In genomic region chr9:41579107-41580014, GRCm38 (mm10) we compare ENCODE assay signal across 9 mouse cellular contexts.
DNase-seq lines count a peak whose midpoint lies in the region; ATAC-seq and TF ChIP-seq lines count a peak whose summit lies in the region.
"Had no signal": no experiment of that assay in that cellular context is flagged by ENCODE, and none has a peak within 500 bp of the region (broad histone marks: within the 10 kb centered on the region; RNA-seq: fewer than 3 reads in every experiment).

No protein-coding gene starts in this region.

- no peaks in the 10 kb centered on the region for H3K9me3 ChIP-seq in hindbrain, embryonic 10.5 days
- no peaks in the 10 kb centered on the region for H3K9me3 ChIP-seq in lung, embryonic 14.5 days (ENCODE audit: low read depth, low read length)
- H3K9me3 ChIP-seq: G1E had no signal

- H3K79me3 ChIP-seq in C2C12 (ENCODE audit: low read depth) = peaks cover 42% of the 10 kb centered on the region

- ATAC-seq in frontal cortex, adult (ENCODE audit: low TSS enrichment) = peak; percentile 56
- ATAC-seq in lung, embryonic 14.5 days (ENCODE audit: insufficient read depth) = peak; percentile 66

- peak overlapping the region; percentile 94 for H3K27ac ChIP-seq in hindbrain, embryonic 10.5 days
- peak overlapping the region; percentile 81 for H3K27ac ChIP-seq in lung, embryonic 14.5 days (ENCODE audit: low read depth)

- peaks cover 60% of the 10 kb centered on the region for H3K79me2 ChIP-seq in C2C12 (ENCODE audit: control insufficient read depth, insufficient read depth)

- no peaks in the 10 kb centered on the region for H3K27me3 ChIP-seq in C2C12 (ENCODE audit: control insufficient read depth, insufficient read depth, insufficient read length)
- H3K27me3 ChIP-seq in hindbrain, embryonic 10.5 days (ENCODE audit: insufficient read depth, poor library complexity, severe bottlenecking) = no peaks in the 10 kb centered on the region; the same call in 1 of the 2 replicates
- 0 out of 2 replicates have a peak, but pooled peaks cover 4% of the 10 kb centered on the region for H3K27me3 ChIP-seq in lung, embryonic 14.5 days (ENCODE audit: insufficient read depth, low read length)

- peak overlapping the region; percentile 68 for H3K4me3 ChIP-seq in C2C12 (ENCODE audit: insufficient read depth, poor library complexity, severe bottlenecking)
- peak overlapping the region; percentile 73 for H3K4me3 ChIP-seq in hindbrain, embryonic 10.5 days
- peak overlapping the region; percentile 55 for H3K4me3 ChIP-seq in lung, embryonic 14.5 days (ENCODE audit: low read depth, low read length)

- H3ac ChIP-seq in C2C12 (ENCODE audit: control insufficient read depth, insufficient read length, low read depth) = peak overlapping the region; percentile 52

- peaks cover 21% of the 10 kb centered on the region for H3K36me3 ChIP-seq in C2C12 (ENCODE audit: control insufficient read depth, insufficient read depth)
- H3K36me3 ChIP-seq in hindbrain, embryonic 10.5 days = no peaks in the 10 kb centered on the region
- H3K36me3 ChIP-seq in lung, embryonic 14.5 days (ENCODE audit: insufficient read depth) = no peaks in the 10 kb centered on the region
- H3K36me3 ChIP-seq: G1E had no signal

- H3K4me2 ChIP-seq in lung, embryonic 14.5 days = peak overlapping the region; percentile 80

- peak; percentile 13 for DNase-seq in cerebellum, adult 8-10 months
- peak; percentile 70 for DNase-seq in hindbrain, embryonic 10.5 days (ENCODE audit: low spot score)
- peak; percentile 68 to 74 for DNase-seq in layer of hippocampus, adult 8-10 months (ENCODE audit: low spot score in 2 of 2)
- DNase-seq in lung, embryonic 14.5 days = peak; percentile 89
- peak; percentile 84 for DNase-seq in retina, embryonic 14.5 days (ENCODE audit: low spot score)
- DNase-seq in thymus, postnatal 10 days (ENCODE audit: low spot score in 2 of 2) = no peak

- TF ChIP-seq CTCF in C2C12 (IDR thresholded peaks at IDR 0.05; ENCODE audit: control insufficient read depth, insufficient read depth, insufficient read length) = no peak
- peak; percentile 73 for TF ChIP-seq CTCF in lung, embryonic 14.5 days (IDR thresholded peaks at IDR 0.05; ENCODE audit: low read depth)

- peak overlapping the region; percentile 77 for H3K9ac ChIP-seq in lung, embryonic 14.5 days

- 34% methylated on average over 13 of the region's 13 CpGs for WGBS in hindbrain, embryonic 10.5 days
- WGBS in lung, embryonic 14.5 days = 16% methylated on average over 12 of the region's 13 CpGs

- H3K4me1 ChIP-seq in hindbrain, embryonic 10.5 days (replicated peaks) = peaks cover 68% of the 10 kb centered on the region
- H3K4me1 ChIP-seq in lung, embryonic 14.5 days (ENCODE audit: insufficient read depth) = 0 out of 2 replicates have a peak, but pooled peaks cover 7% of the 10 kb centered on the region

TF ChIP-seq in C2C12, 6 proteins besides CTCF, POLR2A, EP300 and RAD21:
- TF ChIP-seq MYOD1 (IDR thresholded peaks at IDR 0.05; ENCODE audit: control insufficient read depth, insufficient read length, low read depth) (no peak), CEBPB (IDR thresholded peaks at IDR 0.05; ENCODE audit: low read depth) (no peak), FOSL1 (IDR thresholded peaks at IDR 0.05; ENCODE audit: insufficient read depth, low read length, poor library complexity, severe bottlenecking) (no peak), MAX (IDR thresholded peaks at IDR 0.05) (no peak), MYOG (IDR thresholded peaks at IDR 0.05; ENCODE audit: control insufficient read depth, extremely low read depth, insufficient read length) (no peak), USF1 (IDR thresholded peaks at IDR 0.05; ENCODE audit: low read depth) (no peak)

Comparison
In these comparisons a context has a peak if more than half of its experiments do, and no peak if none do; other contexts are left out.
1. DNase-seq: peak in cerebellum, adult 8-10 months (single experiment), hindbrain, embryonic 10.5 days (single experiment), layer of hippocampus, adult 8-10 months (2 of 2), lung, embryonic 14.5 days (single experiment) and retina, embryonic 14.5 days (single experiment); none in thymus, postnatal 10 days (0 of 2).
2. Peak in every context shown above with its lines, with median percentiles within 50 percentile points of each other: H3K4me3 ChIP-seq.